Mouse (Mus musculus) brain, adult 2 months (tissue): ENCODE data around the gene Gm49394.
A peak's percentile ranks its signal among the peaks of the same experiment; 100 is the strongest.

Experiments
- DNase-seq: peaks from one replicate; pipeline ENCODE4 v3.0.0; 2011; ENCODE audit warnings: low read depth, low spot score

Gm49394 gene

DNA sequence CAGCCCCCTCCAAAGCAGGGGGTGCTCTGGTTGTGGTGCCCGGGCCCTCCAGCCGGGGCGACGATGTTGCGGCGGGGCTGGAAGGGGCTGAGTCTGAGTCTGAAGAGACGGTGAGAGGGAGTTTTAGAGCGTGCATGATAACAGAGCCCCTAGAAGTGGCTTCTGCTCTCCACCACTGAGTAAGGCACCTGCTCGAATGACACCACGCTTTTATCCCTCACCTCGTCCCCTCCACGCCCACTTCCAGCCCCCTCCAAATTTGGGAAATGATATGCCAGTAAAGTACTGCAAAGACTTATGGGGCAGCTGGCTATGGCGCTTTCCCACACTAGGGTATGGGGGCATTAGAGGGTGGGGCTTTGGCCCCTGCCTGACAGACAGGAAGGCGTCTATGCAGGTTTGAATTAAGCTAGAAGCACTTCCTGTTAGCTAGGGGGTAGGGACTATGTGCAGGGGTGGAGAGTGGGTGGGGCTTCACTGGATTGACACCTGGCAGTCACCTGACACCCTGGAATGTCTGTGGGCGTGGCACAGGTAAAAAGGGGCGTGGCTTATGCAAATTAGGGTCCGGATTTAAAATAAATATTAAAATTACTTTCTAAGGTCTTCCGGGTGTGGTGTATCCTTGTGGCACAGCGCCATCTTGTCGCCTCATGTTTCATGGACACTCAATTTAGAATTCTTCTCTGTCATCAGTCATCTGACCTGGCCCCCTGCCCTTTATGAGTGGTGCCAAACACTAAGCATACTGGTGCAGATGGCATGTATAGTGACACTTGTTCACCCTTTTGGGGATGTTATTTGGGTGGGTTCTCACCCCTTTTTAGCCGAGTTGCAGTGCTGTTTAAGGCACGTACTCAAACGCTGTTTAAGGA, at the start of gene Gm49394:
Gm49394 (minus strand) TSS at position 192 of the 875 bp plus-strand sequence.
- DNase-seq = no peak

- DNase-seq = peak; percentile 44
Observed at GRCm38 (mm10) chr7:142714783-142715498, 45.2 kb upstream of the Gm49394 start.

DNA sequence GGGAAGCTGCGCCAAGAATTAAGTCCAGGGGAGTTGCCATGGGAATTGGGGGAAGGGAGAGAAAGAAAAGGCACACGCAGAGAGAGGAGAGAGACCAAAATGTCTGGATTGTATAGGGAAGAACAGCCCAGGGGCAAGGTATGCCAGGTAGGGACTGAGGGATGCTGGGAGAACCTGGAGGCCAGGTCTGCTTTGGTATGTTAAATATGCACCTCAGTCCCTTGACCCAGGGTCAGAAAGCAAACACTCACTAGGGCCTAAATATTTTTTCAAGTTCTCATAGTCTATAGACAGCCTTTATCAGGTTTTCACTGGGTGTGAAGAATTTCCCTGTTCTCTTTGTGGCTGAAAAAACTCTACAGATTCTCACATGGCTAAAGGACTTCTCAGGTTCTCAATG, 37.1 kb upstream of the Gm49394 start:
- no peak for DNase-seq

DNA sequence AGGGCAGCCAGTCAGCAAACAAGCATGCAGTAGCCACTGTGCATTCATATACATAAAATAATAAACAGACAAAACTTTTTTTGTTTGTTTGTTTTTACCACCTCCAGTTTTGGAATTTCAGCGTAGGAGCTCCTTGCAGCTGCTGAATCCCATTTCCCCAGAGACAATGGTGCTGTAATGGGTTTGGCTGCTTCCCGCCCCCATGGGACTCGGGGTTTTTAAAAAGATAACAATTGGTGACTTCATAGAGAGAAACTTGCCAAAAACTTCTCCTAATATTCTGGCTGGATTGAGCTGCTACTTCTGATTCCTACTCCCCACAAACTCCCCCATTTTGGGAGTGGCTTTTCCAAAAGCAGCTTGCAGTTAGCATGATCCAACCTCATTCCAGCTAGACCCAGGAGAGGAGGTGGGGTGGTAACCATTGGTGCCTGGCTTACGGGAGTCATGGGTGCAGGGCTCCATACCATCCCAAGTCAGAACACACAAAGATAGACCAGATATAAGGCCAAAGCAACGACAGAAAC, 29.7 kb upstream of the Gm49394 start:
- peak; percentile 18 for DNase-seq

DNA sequence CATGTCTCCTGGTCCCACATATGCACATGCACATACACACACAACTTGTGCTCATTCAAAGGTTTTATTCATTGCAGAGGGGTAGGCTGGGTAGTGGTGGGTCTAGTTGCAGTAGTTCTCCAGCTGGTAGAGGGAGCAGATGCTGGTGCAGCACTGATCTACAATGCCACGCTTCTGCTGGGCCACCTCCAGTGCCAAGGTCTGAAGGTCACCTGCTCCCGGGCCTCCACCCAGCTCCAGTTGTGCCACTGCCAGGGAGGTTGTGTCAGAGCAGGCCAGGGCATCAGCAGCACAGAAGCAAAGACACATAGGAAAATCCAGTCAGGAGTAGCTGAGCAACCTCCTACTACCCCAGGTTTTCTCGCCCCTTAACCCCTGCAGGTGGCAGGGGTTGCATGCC, 8.9 kb upstream of the Gm49394 start:
- DNase-seq = no peak

DNA sequence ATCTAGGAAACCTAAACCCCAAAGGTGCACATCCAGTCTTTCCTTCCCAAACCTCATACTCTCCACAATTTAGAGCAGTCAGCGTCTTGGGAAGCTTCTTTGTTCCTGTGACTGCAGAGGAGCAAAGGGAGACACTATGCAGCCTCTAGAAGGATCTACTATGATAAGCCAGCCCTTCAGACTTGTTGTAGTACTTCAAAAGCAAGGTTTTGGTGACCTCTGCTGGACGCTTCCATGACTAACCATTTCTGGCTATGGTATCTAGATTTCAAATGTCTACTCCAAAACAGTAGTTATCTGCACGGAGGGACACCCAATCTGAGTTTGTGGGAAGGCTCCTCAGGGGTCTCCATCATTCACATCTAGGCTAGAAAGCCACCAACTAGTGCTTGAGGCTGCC, 5.9 kb upstream of the Gm49394 start:
- DNase-seq = peak; percentile 88

GRCm38 (mm10) chr7:142675141-142675540, 5.4 kb upstream of the Gm49394 start:
- no peak for DNase-seq

- DNase-seq = peak; percentile 78
Observed at GRCm38 (mm10) chr7:142672120-142672519, 2.4 kb upstream of the Gm49394 start.

GRCm38 (mm10) chr7:142671067-142671466, 1.3 kb upstream of the Gm49394 start:
- peak; percentile 48 for DNase-seq

DNA sequence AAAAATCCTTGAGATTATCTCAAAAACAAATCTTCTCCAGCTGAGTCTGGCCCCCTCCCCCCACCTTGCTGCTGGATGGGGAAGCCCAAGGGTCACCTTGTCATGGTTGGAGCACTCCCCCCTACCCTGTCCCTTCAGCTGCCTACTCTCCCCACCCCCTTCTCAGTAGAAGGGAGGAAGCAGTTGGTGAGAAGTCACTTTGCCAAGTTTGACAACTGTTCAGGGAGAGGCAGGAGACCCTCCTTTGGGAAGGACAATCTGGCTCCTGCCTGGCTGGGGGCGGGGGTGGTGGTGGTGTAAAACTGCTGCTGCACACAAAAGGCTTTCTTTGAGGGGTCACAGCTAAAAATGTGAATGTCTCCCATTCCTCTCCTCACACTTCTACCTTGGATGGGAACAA, 1.4 kb downstream of the Gm49394 start:
- DNase-seq = no peak

DNA sequence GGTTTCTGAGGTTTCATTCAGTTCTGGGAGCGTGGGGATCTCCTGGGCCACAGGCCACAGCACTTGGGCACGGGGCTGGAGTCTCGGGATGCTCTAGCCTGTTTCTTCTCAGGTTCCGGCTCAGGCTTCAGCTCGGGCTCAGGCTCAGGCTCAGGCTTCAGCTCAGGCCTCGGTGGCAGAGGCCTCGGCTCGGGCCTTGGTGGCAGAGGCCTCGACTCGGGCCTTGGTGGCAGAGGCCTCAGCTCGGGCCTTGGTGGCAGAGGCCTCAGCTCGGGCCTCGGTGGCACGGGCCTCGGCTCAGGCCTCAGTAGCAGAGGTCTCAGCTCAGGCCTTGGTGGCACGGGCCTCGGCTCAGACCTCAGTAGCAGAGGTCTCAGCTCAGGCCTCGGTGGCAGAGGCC, 2.2 kb downstream of the Gm49394 start:
- DNase-seq = no peak

DNA sequence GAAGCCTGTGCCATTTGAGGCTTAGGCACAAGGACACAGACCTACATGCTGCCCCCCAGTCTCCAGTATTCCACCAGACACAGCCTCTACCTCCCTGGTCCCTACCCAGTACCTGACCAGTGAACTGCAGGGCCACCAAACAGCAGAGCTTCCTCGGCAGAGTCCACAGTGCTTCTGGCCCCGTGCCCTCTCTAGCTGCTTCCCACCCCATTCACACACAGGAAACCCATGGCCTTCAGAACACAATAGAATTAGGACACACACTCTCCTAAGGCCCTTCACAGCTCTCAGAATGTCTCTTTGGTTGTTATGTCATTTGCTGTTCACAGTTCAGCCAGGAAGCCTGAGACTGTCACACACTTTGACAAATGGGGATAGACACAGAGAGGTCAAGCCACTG, 3.1 kb downstream of the Gm49394 start, which contains the start of gene Igf2:
Igf2 (minus strand) TSS at position 158 of the 400 bp plus-strand sequence.
- no peak for DNase-seq

DNA sequence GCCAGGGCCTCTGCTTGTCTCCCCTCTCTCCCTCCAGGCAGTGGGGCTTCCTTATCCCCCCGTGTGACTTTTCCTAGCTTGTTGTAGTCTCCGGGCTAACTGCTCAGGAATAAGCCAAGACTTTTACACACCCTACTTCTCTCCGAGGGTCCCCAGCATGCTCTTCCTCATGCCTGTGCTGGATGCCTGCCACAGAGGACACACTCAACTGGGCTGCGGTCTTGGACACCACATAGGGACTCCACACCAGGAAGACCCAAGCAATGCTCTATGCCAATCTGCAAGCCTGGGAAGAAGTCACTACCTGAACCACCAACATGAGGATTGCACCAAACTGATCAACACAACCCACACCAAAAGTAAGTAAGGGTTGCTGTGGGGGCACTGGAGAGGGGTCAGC, 3.6 kb downstream of the Gm49394 start:
- no peak for DNase-seq

DNA sequence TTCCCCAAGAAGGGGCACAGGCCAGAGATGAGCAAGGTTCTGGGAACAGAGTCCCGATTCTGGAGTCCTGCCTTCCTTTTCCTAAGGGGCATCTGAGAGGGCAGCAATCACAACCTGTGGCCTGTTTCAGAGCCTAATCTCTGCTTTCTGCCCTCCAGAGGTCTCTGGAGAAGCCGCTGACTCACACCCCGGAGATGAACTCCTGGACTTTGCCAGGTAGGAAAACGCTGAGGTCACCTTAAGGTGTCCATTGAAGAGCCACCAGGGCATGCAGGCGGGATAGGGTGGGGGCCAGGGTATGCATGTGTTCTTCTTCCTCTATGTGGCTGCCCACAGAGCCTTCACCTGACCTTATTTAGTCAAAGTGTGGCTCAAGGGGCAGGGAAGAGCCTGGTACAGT, 4.4 kb downstream of the Gm49394 start:
- no peak for DNase-seq

DNA sequence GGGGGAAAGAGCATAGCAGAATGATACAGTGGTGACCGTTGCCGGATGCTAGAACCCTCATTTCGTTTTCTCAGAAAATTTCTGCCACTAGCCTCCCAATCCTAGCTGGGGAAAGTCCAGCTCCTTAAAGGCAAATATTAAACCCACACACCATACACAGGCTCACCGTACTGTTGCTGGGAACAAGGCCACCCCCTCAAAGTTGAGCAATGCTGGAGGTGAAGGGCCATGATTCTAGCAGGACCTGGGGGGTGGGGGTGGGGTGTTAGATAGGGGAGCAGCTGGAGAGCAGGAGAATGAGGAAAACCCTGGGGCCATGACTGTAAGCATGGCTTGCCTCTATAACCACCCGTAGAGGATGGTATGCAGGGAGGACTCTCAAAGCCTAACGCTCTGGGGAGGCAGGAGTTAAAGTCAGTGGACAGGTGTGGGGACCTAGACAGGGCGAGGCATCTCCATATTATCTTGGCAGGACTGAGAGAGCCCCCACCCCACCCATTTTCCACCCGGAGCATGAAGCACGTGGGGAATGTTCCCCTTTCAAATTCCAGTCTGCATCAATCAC, 5.2 kb downstream of the Gm49394 start:
- no peak for DNase-seq

- no peak for DNase-seq
Observed at GRCm38 (mm10) chr7:142663931-142664421, 5.8 kb downstream of the Gm49394 start.

GRCm38 (mm10) chr7:142663151-142663550, 6.6 kb downstream of the Gm49394 start:
- no peak for DNase-seq

- no peak for DNase-seq
Observed at GRCm38 (mm10) chr7:142661811-142662210, 7.9 kb downstream of the Gm49394 start.

- DNase-seq = no peak
Observed at GRCm38 (mm10) chr7:142661046-142661445, 8.7 kb downstream of the Gm49394 start.

DNA sequence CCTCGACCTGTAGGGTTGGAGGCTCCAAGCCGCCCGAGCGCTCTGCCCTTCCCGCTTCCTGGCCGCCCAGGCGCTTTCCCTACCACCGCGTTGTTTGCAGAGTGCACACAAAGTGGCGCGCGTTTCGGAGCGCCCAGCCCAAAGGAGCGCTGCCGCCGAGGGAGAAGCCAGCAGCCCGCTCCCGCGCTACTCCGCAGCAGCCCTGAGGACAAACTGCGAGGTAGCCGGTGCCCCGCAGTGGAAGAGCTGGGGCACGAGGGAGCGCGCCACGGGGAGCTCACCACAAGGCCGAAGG, 9.1 kb downstream of the Gm49394 start:
- no peak for DNase-seq

DNA sequence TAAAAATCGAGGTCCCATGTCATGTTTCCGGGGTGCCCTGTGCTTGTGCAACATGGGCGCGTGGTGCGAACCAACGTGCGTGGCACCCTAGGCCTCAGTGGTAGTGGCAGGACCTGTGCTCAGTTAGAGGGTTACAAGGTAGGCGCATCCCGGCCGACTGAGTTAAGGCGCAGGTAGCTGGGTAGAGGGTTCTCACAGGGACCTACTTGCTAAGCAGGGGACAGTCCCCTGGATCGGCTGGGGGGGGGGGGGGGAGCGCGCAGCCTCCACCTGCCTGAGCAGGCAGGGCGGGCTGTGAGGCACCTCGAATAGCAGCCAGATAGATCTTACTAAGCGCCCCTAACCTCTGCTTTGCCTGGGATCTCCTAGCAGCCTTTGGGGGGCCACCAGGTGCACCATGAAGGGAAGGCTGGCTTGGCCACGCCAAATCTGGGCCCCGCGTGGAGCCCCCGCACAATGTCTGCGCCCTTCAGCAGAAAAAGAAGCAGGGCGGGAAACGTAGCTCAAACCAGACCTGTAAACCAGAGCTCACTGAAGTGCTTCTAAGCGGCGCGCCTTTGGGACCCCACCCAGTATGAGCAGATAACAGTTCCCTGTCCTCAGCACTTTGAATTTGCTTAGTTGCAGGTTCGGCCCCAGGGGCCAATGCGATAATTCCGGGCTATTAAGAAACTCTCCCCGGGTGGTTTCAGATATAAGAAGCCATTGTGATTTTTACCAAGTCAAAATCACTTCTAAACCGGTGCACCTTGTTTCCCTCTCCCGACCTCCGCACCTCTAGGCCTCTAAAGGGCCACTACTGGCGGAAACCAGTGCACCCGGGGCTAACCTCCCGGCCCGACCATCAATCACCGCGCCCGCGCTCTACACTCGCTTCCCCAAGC, 9.7 kb downstream of the Gm49394 start:
- DNase-seq = no peak
